Mouse (Mus musculus) left cerebral cortex, postnatal 25 days (tissue): ENCODE results near the gene Hmgcll1. TPM values are rescaled to one million over a fixed set of nuclear protein-coding genes. Genes with fewer than 3 reads are reported as not detected.

ENCODE experiments used
- DNase-seq, 2 experiments: peaks; one replicate each; pipeline ENCODE4 v3.0.0; 2022; ENCODE audit warnings: low spot score in 2 of 2, mixed read lengths in 1 of 2
- intact Hi-C: fragments of 180-260 bp; cut with DNase I; formaldehyde crosslinking; loops from one replicate; pipeline ENCODE4 v1.15.1; 2025
- total RNA-seq, 2 experiments: library from RNA; stranded (reverse); gene quantifications; 2 replicates each; pipeline ENCODE4 v1.2.3; 2021

The Hmgcll1 gene
- total RNA-seq, result 10 to 100 TPM; 17.6 to 18.1 TPM

- DNase-seq, result peak; percentile 74 to 87
- intact Hi-C loops, result no loop called here
Observed at GRCm38 (mm10) chr9:76014631-76015531, at the start of gene Hmgcll1. Gene Hmgcll1 (plus strand): TSS chr9:76014855.

- no peak for DNase-seq
- intact Hi-C loops, result no loop called here
Observed at GRCm38 (mm10) chr9:75980097-75980496, 34.6 kb upstream of the Hmgcll1 start.

GRCm38 (mm10) chr9:75981139-75981538, 33.5 kb upstream of the Hmgcll1 start:
- no peak for DNase-seq
- intact Hi-C loops, result no loop called here

GRCm38 (mm10) chr9:75989491-75989890, 25.2 kb upstream of the Hmgcll1 start:
- intact Hi-C loops, result no loop called here
- DNase-seq, result no peak

GRCm38 (mm10) chr9:75998791-75999350, 15.8 kb upstream of the Hmgcll1 start:
- intact Hi-C loops, result no loop called here
- no peak for DNase-seq

- intact Hi-C loops, result no loop called here
- DNase-seq, result no peak
Observed at GRCm38 (mm10) chr9:76000876-76001858, 13.5 kb upstream of the Hmgcll1 start.

GRCm38 (mm10) chr9:76003066-76003465, 11.6 kb upstream of the Hmgcll1 start:
- intact Hi-C loops, result no loop called here
- DNase-seq, result no peak

- no peak for DNase-seq
- intact Hi-C loops, result no loop called here
Observed at GRCm38 (mm10) chr9:76003637-76004036, 11.0 kb upstream of the Hmgcll1 start.

- intact Hi-C loops, result no loop called here
- DNase-seq, result no peak
Observed at GRCm38 (mm10) chr9:76007342-76007970, 7.2 kb upstream of the Hmgcll1 start.

GRCm38 (mm10) chr9:76013789-76014188, 866 bp upstream of the Hmgcll1 start:
- no peak for DNase-seq
- intact Hi-C loops, result no loop called here

- no peak for DNase-seq
- intact Hi-C loops, result no loop called here
Observed at GRCm38 (mm10) chr9:76015971-76016370, 1.3 kb downstream of the Hmgcll1 start.

- intact Hi-C loops, result no loop called here
- no peak for DNase-seq
Observed at GRCm38 (mm10) chr9:76016506-76016905, 1.9 kb downstream of the Hmgcll1 start.

- DNase-seq, result no peak
- intact Hi-C loops, result no loop called here
Observed at GRCm38 (mm10) chr9:76023551-76023973, 8.9 kb downstream of the Hmgcll1 start.

- intact Hi-C loops, result no loop called here
- DNase-seq, result peak; percentile 42 to 87
Observed at GRCm38 (mm10) chr9:76024277-76025246, 9.9 kb downstream of the Hmgcll1 start.

GRCm38 (mm10) chr9:76029471-76030199, 15.0 kb downstream of the Hmgcll1 start:
- intact Hi-C loops, result no loop called here
- no peak for DNase-seq

GRCm38 (mm10) chr9:76035058-76035457, 20.4 kb downstream of the Hmgcll1 start:
- intact Hi-C loops, result no loop called here
- DNase-seq, result no peak

GRCm38 (mm10) chr9:76038327-76039103, 23.9 kb downstream of the Hmgcll1 start:
- intact Hi-C loops, result no loop called here
- DNase-seq, result no peak
